Mouse (Mus musculus) bone marrow, adult 2 months (tissue): Measurements from ENCODE around the gene Slc48a1. TPM values are rescaled to one million over a fixed set of nuclear protein-coding genes. Genes with fewer than 3 reads are reported as not detected.

Experiments
- H3K27ac ChIP-seq: fragments of 200-500 bp; 2 replicates; pipeline ENCODE4 v1.5.1; 2012; ENCODE audit warnings: low read depth, mild to moderate bottlenecking, control low read depth, inconsistent platforms, low read length; ENCODE audit not compliant: control insufficient read depth, poor library complexity, insufficient read depth
- H3K4me1 ChIP-seq: fragments of 200-500 bp; 2 replicates; pipeline ENCODE4 v1.6.1; 2011; ENCODE audit warnings: low read length; ENCODE audit not compliant: control insufficient read depth, insufficient read depth
- H3K4me3 ChIP-seq: fragments of 200-500 bp; replicated peaks from 2 replicates; pipeline ENCODE3; 2011; ENCODE audit warnings: mild to moderate bottlenecking, low read depth, low read length, control low read depth; ENCODE audit not compliant: control insufficient read depth
- CTCF ChIP-seq: fragments of 200-500 bp; IDR thresholded peaks from 2 replicates; pipeline ENCODE4 v1.5.1; 2011; ENCODE audit warnings: low read length, control low read depth; ENCODE audit not compliant: control insufficient read depth, insufficient read depth
- POLR2A ChIP-seq: fragments of 200-500 bp; IDR thresholded peaks from 2 replicates; pipeline ENCODE4 v1.6.1; 2011; ENCODE audit warnings: low read depth, mild to moderate bottlenecking, control low read depth, low read length, borderline replicate concordance; ENCODE audit not compliant: control insufficient read depth
- WGBS: fragments of 180-500 bp; shearing (Covaris S2); methylation state at CpG from one replicate; pipeline ENCODE4 v1.1.7; 2018; 5-methylcytosine and 5-hydroxymethylcytosine counted together
- polyA plus RNA-seq: library from polyadenylated mRNA; stranded (reverse); fragments of >200 nt; gene quantifications from 2 replicates; pipeline ENCODE4 v1.2.4, GENCODE M21; 2011; ENCODE audit warnings: low replicate concordance; ENCODE audit not compliant: missing spikeins, insufficient read depth, insufficient read length

The Slc48a1 gene
- polyA plus RNA-seq, 1 experiment, result 62.3 TPM

DNA sequence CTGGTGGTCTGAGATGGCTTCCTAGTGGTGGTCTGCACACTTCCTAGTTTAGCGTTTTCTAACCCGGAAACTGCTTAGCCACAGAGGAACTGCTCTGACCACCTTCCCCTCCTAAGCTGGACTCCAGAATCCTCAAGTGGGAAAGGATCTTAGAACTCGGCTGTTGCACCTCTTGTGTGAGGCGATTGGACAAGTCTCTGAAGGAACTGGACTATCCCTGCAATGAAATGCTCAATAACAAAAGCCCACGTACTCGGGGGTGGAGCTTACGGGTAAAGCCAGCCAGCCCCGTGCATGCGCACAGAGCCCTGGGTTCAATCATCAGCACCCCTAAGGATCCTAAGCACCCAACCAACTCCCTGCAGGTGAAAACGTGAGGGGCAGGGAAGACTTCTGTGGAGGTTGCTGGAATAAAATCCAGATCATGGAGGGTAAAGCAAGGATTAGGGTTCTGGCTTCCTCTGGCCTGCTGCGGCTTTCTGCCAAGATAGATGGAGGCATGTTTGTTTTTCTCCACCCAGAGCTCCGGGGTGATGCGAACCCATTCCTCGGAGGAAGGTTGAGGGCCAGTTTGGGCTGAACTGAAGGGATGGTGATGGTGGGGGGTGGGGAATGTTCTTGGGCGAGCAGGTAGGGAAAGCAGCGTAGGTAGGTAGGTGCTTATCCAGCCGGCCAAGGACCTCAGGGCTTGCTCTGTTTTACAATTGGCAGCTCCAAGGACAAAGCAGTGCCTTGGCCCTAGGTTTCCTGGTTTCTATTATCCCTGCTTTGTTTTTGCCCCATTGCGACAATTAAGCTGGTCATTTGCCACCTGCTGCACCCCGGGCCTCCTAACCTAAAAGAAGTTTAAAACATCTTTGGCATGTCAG, 9.7 kb downstream of the Slc48a1 start:
- TF ChIP-seq POLR2A, result no peak
- no peak for TF ChIP-seq CTCF
- peaks cover 8% of the 10 kb centered on the region for H3K4me1 ChIP-seq
- WGBS, result 48% methylated on average over 19 of the region's 19 CpGs
- peak overlapping the region; percentile 14 for H3K27ac ChIP-seq
- no peak overlapping the region for H3K4me3 ChIP-seq

DNA sequence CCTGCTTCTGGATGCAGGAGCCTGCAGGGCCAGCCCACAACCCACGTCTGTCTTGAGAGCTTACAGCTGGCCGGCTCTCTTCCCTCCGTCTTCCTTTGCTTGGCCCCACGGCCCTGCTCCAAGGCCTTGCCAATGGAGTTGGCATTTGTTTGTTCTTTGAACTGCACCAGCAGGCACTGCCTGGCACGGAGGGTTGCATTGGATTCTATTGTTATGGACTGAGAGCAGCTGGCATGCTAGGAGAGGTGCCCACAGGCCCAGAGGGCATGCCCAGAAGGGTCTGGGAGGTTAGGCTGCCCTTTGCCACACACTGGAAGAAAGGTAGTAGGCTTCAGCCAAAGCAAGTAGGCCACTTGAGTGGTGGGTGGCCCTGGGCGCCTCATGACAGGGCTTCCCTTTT, 10.5 kb downstream of the Slc48a1 start:
- 47% methylated on average over 6 of the region's 6 CpGs for WGBS
- TF ChIP-seq POLR2A, result no peak
- H3K4me1 ChIP-seq, result peaks cover 8% of the 10 kb centered on the region
- H3K4me3 ChIP-seq, result no peak overlapping the region
- peak overlapping the region; percentile 24 for H3K27ac ChIP-seq

- TF ChIP-seq POLR2A, result no peak
- TF ChIP-seq CTCF, result peak; percentile 84
- Histone ChIP-seq H3K27ac (no peak overlapping the region), H3K4me1 (peaks cover 8% of the 10 kb centered on the region), H3K4me3 (no peak overlapping the region)
- WGBS, result 55% methylated on average over 20 of the region's 20 CpGs
These were observed 11.6 kb downstream of the Slc48a1 start for GRCm38 (mm10) chr15:97789761-97790505.

DNA sequence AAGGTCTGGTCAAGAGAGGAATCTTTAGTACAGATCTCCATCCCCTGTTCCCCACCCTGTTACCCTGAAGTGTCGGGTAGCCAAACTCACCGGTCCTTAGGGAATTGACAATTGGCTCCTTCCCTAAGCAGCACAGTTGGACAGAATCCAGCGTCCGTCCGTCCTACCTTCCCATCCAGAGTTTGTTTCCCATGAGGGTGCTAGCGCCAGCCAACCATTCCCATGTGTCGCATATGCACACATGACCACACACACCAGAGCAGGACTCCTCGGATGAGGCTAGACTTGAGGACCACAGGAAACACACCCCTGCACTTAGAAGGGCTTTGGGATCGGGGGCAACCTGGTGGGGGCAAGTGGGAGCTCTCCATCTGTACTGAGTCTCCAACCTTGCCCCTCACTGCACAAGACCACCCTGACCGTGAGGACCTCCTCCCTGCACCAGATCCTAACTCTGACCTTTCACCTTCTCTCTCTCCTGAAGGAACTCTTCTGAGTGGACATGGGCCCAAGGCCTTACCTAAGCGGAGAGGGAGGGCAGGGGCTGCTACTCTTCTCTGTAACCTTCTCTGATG, 12.9 kb downstream of the Slc48a1 start:
- Histone ChIP-seq H3K4me3 (no peak overlapping the region), H3K27ac (no peak overlapping the region), H3K4me1 (peaks cover 7% of the 10 kb centered on the region)
- TF ChIP-seq POLR2A (no peak), CTCF (no peak)
- WGBS, result 87% methylated on average over 11 of the region's 11 CpGs

DNA sequence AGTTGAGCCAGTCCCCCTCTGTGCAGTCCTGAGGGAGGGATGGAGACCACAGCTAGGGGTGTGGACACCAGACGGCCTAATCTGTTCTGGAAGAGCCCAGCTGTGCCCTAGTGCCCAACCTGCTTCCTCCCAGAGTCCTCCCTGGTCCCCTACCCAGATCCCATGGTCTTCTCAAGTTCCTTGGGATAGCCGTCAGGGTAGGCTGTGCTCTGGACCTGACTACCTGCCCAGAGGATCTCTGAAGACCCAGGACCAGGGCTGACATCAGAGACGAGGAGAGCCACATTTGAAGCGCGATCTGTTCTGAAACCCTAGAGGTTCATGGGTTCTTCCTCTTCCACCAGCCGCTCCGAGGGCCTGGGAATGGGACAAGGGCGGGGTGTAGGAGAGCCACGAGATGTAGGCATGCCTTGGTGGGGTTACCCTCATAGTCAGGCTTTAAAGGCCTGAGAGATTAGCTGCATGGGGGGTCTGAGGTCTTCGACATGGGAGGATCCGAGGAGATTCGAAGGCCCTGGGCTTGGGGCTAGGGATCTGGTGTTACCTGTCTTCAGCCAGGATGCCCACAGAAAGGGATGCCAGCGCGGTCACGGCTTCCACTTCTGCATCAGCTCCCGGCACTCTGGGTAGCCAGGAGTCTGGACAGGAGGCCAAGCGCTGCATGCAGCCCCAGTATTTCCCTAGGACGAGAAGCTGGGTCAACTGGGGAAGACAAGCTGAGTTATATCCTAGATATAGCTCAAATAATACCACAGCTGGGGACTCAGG, 15.2 kb downstream of the Slc48a1 start:
- no peak for TF ChIP-seq CTCF
- no peak for TF ChIP-seq POLR2A
- WGBS, result 87% methylated on average over 18 of the region's 18 CpGs
- H3K4me1 ChIP-seq, result no peaks in the 10 kb centered on the region; the same call in 1 of the 2 replicates

DNA sequence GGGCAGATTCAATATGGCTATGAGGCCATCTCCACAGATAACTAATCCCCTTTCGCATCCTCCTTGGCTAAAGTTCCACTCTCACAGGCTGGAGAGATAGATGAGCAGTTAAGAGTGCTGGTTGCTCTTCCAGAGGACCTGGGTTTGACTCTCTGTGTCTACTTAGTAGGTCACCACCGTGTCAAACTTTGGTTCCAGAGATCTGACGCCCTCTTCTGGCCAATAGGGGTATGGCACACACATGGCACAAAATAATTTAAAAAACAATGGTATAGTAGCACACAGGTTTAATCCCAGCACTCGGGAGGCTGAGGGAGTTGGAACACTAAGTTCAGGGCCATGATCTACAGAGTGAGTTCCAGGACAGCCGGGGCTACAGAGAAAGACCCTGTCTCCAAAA, 15.9 kb downstream of the Slc48a1 start:
- Histone ChIP-seq H3K4me3 (no peak overlapping the region), H3K27ac (no peak overlapping the region), H3K4me1 (no peaks in the 10 kb centered on the region; the same call in 1 of the 2 replicates)
- no peak for TF ChIP-seq POLR2A
- peak; percentile 32 for TF ChIP-seq CTCF
- WGBS, result 75% methylated on average over 5 of the region's 5 CpGs

More for the DNA sequence above, 15.2 kb downstream of the Slc48a1 start:
- no peak overlapping the region for H3K4me3 ChIP-seq
- H3K27ac ChIP-seq, result no peak overlapping the region

GRCm38 (mm10) chr15:97795559-97796235, 17.4 kb downstream of the Slc48a1 start:
- whole genome bisulfite sequencing, result 93% methylated on average over 10 of the region's 10 CpGs
- TF ChIP-seq POLR2A, result no peak
- TF ChIP-seq CTCF, result no peak
- no peak overlapping the region for H3K4me3 ChIP-seq
- no peak overlapping the region for H3K27ac ChIP-seq
- no peaks in the 10 kb centered on the region for H3K4me1 ChIP-seq
